Mouse (Mus musculus) kidney, embryonic 16.5 days (tissue): ENCODE results near the gene Olfr228. TPM values are rescaled to one million over a fixed set of nuclear protein-coding genes. Genes with fewer than 3 reads are reported as not detected.
"Not testable (repeated sequence)": the region's sequence is repeated elsewhere in the genome, so short reads cannot be mapped to it uniquely, and the experiment has no call there.

Experiments used
- ATAC-seq: fragments of 200-750 bp; cut with Nextera tagmentation; 2 replicates; pipeline ENCODE4 v1.8.0; 2017; ENCODE audit warnings: moderate TSS enrichment; ENCODE audit not compliant: low FRiP score, low TSS enrichment
- H3K27ac ChIP-seq: fragments of 300-500 bp; sonication (generic); 2 replicates; pipeline ENCODE4 v1.5.1; 2014; ENCODE audit warnings: low read length
- H3K27me3 ChIP-seq: fragments of 300-500 bp; sonication (generic); 2 replicates; pipeline ENCODE4 v1.6.1; 2014; ENCODE audit warnings: low read length, control low read depth, mixed read lengths; ENCODE audit not compliant: insufficient read depth
- H3K36me3 ChIP-seq: fragments of 300-500 bp; sonication (generic); 2 replicates; pipeline ENCODE4 v1.6.1; 2014; ENCODE audit warnings: low read length, control low read depth, mixed read lengths; ENCODE audit not compliant: insufficient read depth
- H3K4me1 ChIP-seq: fragments of 300-500 bp; sonication (generic); 2 replicates; pipeline ENCODE4 v1.6.1; 2014; ENCODE audit warnings: low read length, control low read depth, mixed read lengths; ENCODE audit not compliant: insufficient read depth
- H3K4me2 ChIP-seq: fragments of 300-500 bp; sonication (generic); replicated peaks from 2 replicates; pipeline ENCODE4 v1.6.1; 2014; ENCODE audit warnings: low read depth, low read length
- H3K4me3 ChIP-seq: fragments of 300-500 bp; sonication (generic); 2 replicates; pipeline ENCODE4 v1.5.1; 2014; ENCODE audit warnings: mild to moderate bottlenecking, low read length
- H3K9ac ChIP-seq: fragments of 300-500 bp; sonication (generic); replicated peaks from 2 replicates; pipeline ENCODE4 v1.6.1; 2014; ENCODE audit warnings: low read length
- H3K9me3 ChIP-seq: fragments of 300-500 bp; sonication (generic); 2 replicates; pipeline ENCODE4 v1.6.1; 2016; ENCODE audit warnings: low read length, control low read depth
- WGBS: fragments of 180-500 bp; shearing (Covaris S2); extraction: QIAGEN DNeasy Blood & Tissue Kit; methylation state at CpG from one replicate; pipeline ENCODE4 v1.1.7; 2014; 5-methylcytosine and 5-hydroxymethylcytosine counted together
- polyA plus RNA-seq: library from polyadenylated mRNA; unstranded; fragments of >200 nt; fragmentation: Nextera tagmentation; extraction: Ambion mirVana; gene quantifications from 2 replicates; pipeline ENCODE4 v1.2.1, GENCODE M21; 2015

Olfr228 gene
- not detected in 2 replicates for polyA plus RNA-seq

- H3K4me2 ChIP-seq: no peak within 1 kb of the TSS
- no peaks in the 10 kb centered on the region for H3K27me3 ChIP-seq
- no peak within 1 kb of the TSS for H3K27ac ChIP-seq
- no peaks in the 10 kb centered on the region for H3K36me3 ChIP-seq
- no peaks in the 10 kb centered on the region for H3K9me3 ChIP-seq
- WGBS: 38% methylated on average over 1 of the region's 1 CpGs
- no peak within 1 kb of the TSS for H3K4me3 ChIP-seq
- H3K9ac ChIP-seq: no peak within 1 kb of the TSS
- no peak for ATAC-seq
- no peaks in the 10 kb centered on the region for H3K4me1 ChIP-seq
Measured at GRCm38 (mm10) chr2:86487286-86487685, at the start of gene Olfr228. Gene Olfr228, minus strand, starts transcription at chr2:86487386.

GRCm38 (mm10) chr2:86530991-86531390 is 43.8 kb upstream of the Olfr228 start:
- no peak for ATAC-seq
- WGBS: 77% methylated on average over 1 of the region's 1 CpGs
- no peak overlapping the region for H3K9ac ChIP-seq
- H3K36me3 ChIP-seq: no peaks in the 10 kb centered on the region
- no peak overlapping the region for H3K4me3 ChIP-seq
- H3K4me2 ChIP-seq: no peak overlapping the region
- H3K27ac ChIP-seq: no peak overlapping the region
- H3K27me3 ChIP-seq: no peaks in the 10 kb centered on the region
- no peaks in the 10 kb centered on the region for H3K9me3 ChIP-seq
- H3K4me1 ChIP-seq: no peaks in the 10 kb centered on the region

GRCm38 (mm10) chr2:86508161-86508560 is 21.0 kb upstream of the Olfr228 start, which contains the start of gene Olfr1076:
Gene Olfr1076, plus strand, starts transcription at chr2:86508461.
- no peaks in the 10 kb centered on the region for H3K9me3 ChIP-seq
- no peak within 1 kb of the TSS for H3K4me2 ChIP-seq
- 89% methylated on average over 1 of the region's 1 CpGs for WGBS
- no peaks in the 10 kb centered on the region for H3K36me3 ChIP-seq
- H3K4me3 ChIP-seq: no peak within 1 kb of the TSS
- ATAC-seq: no peak
- no peaks in the 10 kb centered on the region for H3K27me3 ChIP-seq
- no peak within 1 kb of the TSS for H3K9ac ChIP-seq
- no peaks in the 10 kb centered on the region for H3K4me1 ChIP-seq
- H3K27ac ChIP-seq: no peak within 1 kb of the TSS

GRCm38 (mm10) chr2:86464442-86465109 is 22.6 kb downstream of the Olfr228 start:
- 0 out of 2 replicates have a peak, but pooled peaks have one; percentile 27 for ATAC-seq
- no peaks in the 10 kb centered on the region for H3K36me3 ChIP-seq
- H3K27ac ChIP-seq: no peak overlapping the region
- no peak overlapping the region for H3K9ac ChIP-seq
- no peaks in the 10 kb centered on the region for H3K9me3 ChIP-seq
- peak overlapping the region; percentile 29; the same call in 1 of the 2 replicates for H3K4me2 ChIP-seq
- no peaks in the 10 kb centered on the region for H3K27me3 ChIP-seq
- H3K4me1 ChIP-seq: no peaks in the 10 kb centered on the region
- H3K4me3 ChIP-seq: no peak overlapping the region
- 40% methylated on average over 10 of the region's 10 CpGs for WGBS

GRCm38 (mm10) chr2:86460434-86460833 is 26.8 kb downstream of the Olfr228 start:
- H3K4me2 ChIP-seq: no peak overlapping the region
- no peaks in the 10 kb centered on the region for H3K27me3 ChIP-seq
- ATAC-seq: no peak
- no peak overlapping the region for H3K4me3 ChIP-seq
- H3K27ac ChIP-seq: no peak overlapping the region
- 77% methylated on average over 1 of the region's 1 CpGs for WGBS
- no peaks in the 10 kb centered on the region for H3K4me1 ChIP-seq
- no peaks in the 10 kb centered on the region for H3K9me3 ChIP-seq
- no peaks in the 10 kb centered on the region for H3K36me3 ChIP-seq
- H3K9ac ChIP-seq: no peak overlapping the region

- no peaks in the 10 kb centered on the region for H3K9me3 ChIP-seq
- no peak within 1 kb of the TSS for H3K4me2 ChIP-seq
- no peaks in the 10 kb centered on the region for H3K4me1 ChIP-seq
- H3K27ac ChIP-seq: no peak within 1 kb of the TSS
- H3K27me3 ChIP-seq: no peaks in the 10 kb centered on the region
- H3K36me3 ChIP-seq: no peaks in the 10 kb centered on the region
- no peak for ATAC-seq
- WGBS: 93% methylated on average over 1 of the region's 1 CpGs
- H3K9ac ChIP-seq: no peak within 1 kb of the TSS
- H3K4me3 ChIP-seq: no peak within 1 kb of the TSS
Measured at GRCm38 (mm10) chr2:86456169-86456568, 31.0 kb downstream of the Olfr228 start, which contains the start of gene Olfr1066. Gene Olfr1066, minus strand, starts transcription at chr2:86456269.

GRCm38 (mm10) chr2:86450491-86450890 is 36.7 kb downstream of the Olfr228 start, which contains the start of gene Olfr1065:
Gene Olfr1065, minus strand, starts transcription at chr2:86450591.
- not testable (repeated sequence) for H3K9ac ChIP-seq, H3K27ac ChIP-seq, H3K36me3 ChIP-seq, H3K4me1 ChIP-seq, H3K4me2 ChIP-seq, ATAC-seq, H3K27me3 ChIP-seq, H3K9me3 ChIP-seq, H3K4me3 ChIP-seq
- WGBS: no CpG with 5 or more reads among the region's 1 CpGs

- not testable (repeated sequence) for ATAC-seq, H3K4me2 ChIP-seq, H3K4me1 ChIP-seq, H3K9me3 ChIP-seq, H3K4me3 ChIP-seq, H3K36me3 ChIP-seq, H3K9ac ChIP-seq, H3K27ac ChIP-seq, H3K27me3 ChIP-seq
- WGBS: 71% methylated on average over 1 of the region's 1 CpGs
Measured at GRCm38 (mm10) chr2:86442101-86442500, 45.1 kb downstream of the Olfr228 start.
